Mouse (Mus musculus) midbrain, embryonic 16.5 days (tissue): ENCODE results near the gene Zfp119b. TPM values are rescaled to one million over a fixed set of nuclear protein-coding genes. Genes with fewer than 3 reads are reported as not detected.
"Not testable (repeated sequence)": the region's sequence is repeated elsewhere in the genome, so short reads cannot be mapped to it uniquely, and the experiment has no call there.

Source experiments
- ATAC-seq: fragments of 200-750 bp; cut with Nextera tagmentation; 2 replicates; pipeline ENCODE4 v1.8.0; 2017; ENCODE audit warnings: moderate TSS enrichment
- H3K27ac ChIP-seq: fragments of 300-500 bp; sonication (generic); 2 replicates; pipeline ENCODE4 v1.5.1; 2014; ENCODE audit warnings: mild to moderate bottlenecking, low read length, mixed read lengths
- H3K27me3 ChIP-seq: fragments of 300-500 bp; sonication (generic); 2 replicates; pipeline ENCODE4 v1.6.1; 2014; ENCODE audit warnings: low read depth, low read length, mixed read lengths; ENCODE audit not compliant: control insufficient read depth, insufficient read depth
- H3K36me3 ChIP-seq: fragments of 300-500 bp; sonication (generic); 2 replicates; pipeline ENCODE4 v1.6.1; 2014; ENCODE audit warnings: mild to moderate bottlenecking, low read length, moderate library complexity, mixed read lengths; ENCODE audit not compliant: control insufficient read depth, insufficient read depth
- H3K4me1 ChIP-seq: fragments of 300-500 bp; sonication (generic); 2 replicates; pipeline ENCODE4 v1.6.1; 2014; ENCODE audit warnings: mild to moderate bottlenecking, low read length, mixed read lengths; ENCODE audit not compliant: control insufficient read depth, insufficient read depth
- H3K4me2 ChIP-seq: fragments of 300-500 bp; sonication (generic); 2 replicates; pipeline ENCODE4 v1.6.1; 2014; ENCODE audit warnings: mild to moderate bottlenecking, low read length, mixed read lengths
- H3K4me3 ChIP-seq: fragments of 300-500 bp; sonication (generic); 2 replicates; pipeline ENCODE4 v1.5.1; 2014; ENCODE audit warnings: low read depth, mild to moderate bottlenecking, low read length, moderate library complexity, mixed read lengths
- H3K9ac ChIP-seq: fragments of 300-500 bp; sonication (generic); 2 replicates; pipeline ENCODE4 v1.6.1; 2014; ENCODE audit warnings: low read depth, low read length, mixed read lengths
- H3K9me3 ChIP-seq: fragments of 300-500 bp; sonication (generic); replicated peaks from 2 replicates; pipeline ENCODE4 v1.6.1; 2014; ENCODE audit warnings: mild to moderate bottlenecking, low read length, mixed read lengths; ENCODE audit not compliant: control insufficient read depth, poor library complexity, severe bottlenecking
- whole genome bisulfite sequencing: fragments of 180-500 bp; shearing (Covaris S2); extraction: QIAGEN DNeasy Blood & Tissue Kit; methylation state at CpG from one replicate; pipeline ENCODE4 v1.1.7; 2014; 5-methylcytosine and 5-hydroxymethylcytosine counted together
- polyA plus RNA-seq: library from polyadenylated mRNA; unstranded; fragments of >200 nt; fragmentation: Nextera tagmentation; extraction: Ambion mirVana; gene quantifications from 2 replicates; pipeline ENCODE4 v1.2.1, GENCODE M21; 2015

Gene Zfp119b
- polyA plus RNA-seq, 1 experiment from 2014 or later = 10.1 TPM

GRCm38 (mm10) chr17:55952447-55953027, 3.2 kb upstream of the Zfp119b start, which contains the start of gene Ebi3:
TSS of gene Ebi3 (plus strand) at chr17:55952640.
- 75% methylated on average over 6 of the region's 6 CpGs for WGBS
- H3K27ac ChIP-seq = no peak within 1 kb of the TSS
- H3K27me3 ChIP-seq = no peaks in the 10 kb centered on the region
- no peak within 1 kb of the TSS for H3K4me3 ChIP-seq
- no peak within 1 kb of the TSS for H3K9ac ChIP-seq
- no peaks in the 10 kb centered on the region for H3K36me3 ChIP-seq
- ATAC-seq = no peak
- peaks cover 16% of the 10 kb centered on the region for H3K4me1 ChIP-seq
- no peak within 1 kb of the TSS for H3K4me2 ChIP-seq
- H3K9me3 ChIP-seq = no peaks in the 10 kb centered on the region

GRCm38 (mm10) chr17:55952041-55952440, 2.7 kb upstream of the Zfp119b start:
- Histone ChIP-seq H3K27me3 (no peaks in the 10 kb centered on the region), H3K4me1 (peaks cover 12% of the 10 kb centered on the region), H3K9ac (no peak overlapping the region), H3K36me3 (no peaks in the 10 kb centered on the region), H3K9me3 (no peaks in the 10 kb centered on the region), H3K27ac (no peak overlapping the region), H3K4me3 (no peak overlapping the region), H3K4me2 (no peak overlapping the region)
- ATAC-seq = no peak

- ATAC-seq = no peak
- no peak overlapping the region for H3K4me3 ChIP-seq
- no peaks in the 10 kb centered on the region for H3K9me3 ChIP-seq
- peaks cover 7% of the 10 kb centered on the region for H3K4me1 ChIP-seq
- H3K27me3 ChIP-seq = no peaks in the 10 kb centered on the region
- no peak overlapping the region for H3K27ac ChIP-seq
- WGBS = 76% methylated on average over 9 of the region's 9 CpGs
- H3K9ac ChIP-seq = no peak overlapping the region
- no peaks in the 10 kb centered on the region for H3K36me3 ChIP-seq
- no peak overlapping the region for H3K4me2 ChIP-seq
Observed at GRCm38 (mm10) chr17:55950601-55951000, 1.3 kb upstream of the Zfp119b start.

GRCm38 (mm10) chr17:55948647-55949046, 653 bp downstream of the Zfp119b start:
- Histone ChIP-seq H3K27me3 (no peaks in the 10 kb centered on the region), H3K4me3 (no peak overlapping the region), H3K4me2 (no peak overlapping the region), H3K27ac (no peak overlapping the region), H3K36me3 (no peaks in the 10 kb centered on the region), H3K4me1 (peaks cover 4% of the 10 kb centered on the region; the same call in 1 of the 2 replicates), H3K9ac (no peak overlapping the region), H3K9me3 (no peaks in the 10 kb centered on the region)
- no peak for ATAC-seq
- WGBS = 90% methylated on average over 4 of the region's 4 CpGs

GRCm38 (mm10) chr17:55945696-55946095, 3.6 kb downstream of the Zfp119b start:
- peaks cover 4% of the 10 kb centered on the region; the same call in 1 of the 2 replicates for H3K4me1 ChIP-seq
- H3K9me3 ChIP-seq = no peaks in the 10 kb centered on the region
- H3K4me2 ChIP-seq = peak overlapping the region; percentile 82
- no peaks in the 10 kb centered on the region for H3K27me3 ChIP-seq
- 27% methylated on average over 5 of the region's 5 CpGs for WGBS
- H3K27ac ChIP-seq = peak overlapping the region; percentile 86
- peak overlapping the region; percentile 63 for H3K9ac ChIP-seq
- ATAC-seq = peak; percentile 1; the same call in 1 of the 2 replicates
- peaks cover 4% of the 10 kb centered on the region; the same call in 1 of the 2 replicates for H3K36me3 ChIP-seq
- H3K4me3 ChIP-seq = peak overlapping the region; percentile 48

- WGBS = under 1% methylated on average over 50 of the region's 56 CpGs
- H3K9me3 ChIP-seq, H3K4me1 ChIP-seq: not testable (repeated sequence)
Observed at GRCm38 (mm10) chr17:55944866-55945682, 4.2 kb downstream of the Zfp119b start.

GRCm38 (mm10) chr17:55944387-55944865, 4.9 kb downstream of the Zfp119b start:
- ATAC-seq, H3K36me3 ChIP-seq, H3K27me3 ChIP-seq, H3K9me3 ChIP-seq, H3K4me1 ChIP-seq: not testable (repeated sequence)
- WGBS = 31% methylated on average over 10 of the region's 10 CpGs
- peak overlapping the region; percentile 86 for H3K27ac ChIP-seq
- H3K4me2 ChIP-seq = peak overlapping the region; percentile 82
- peak overlapping the region; percentile 48 for H3K4me3 ChIP-seq
- H3K9ac ChIP-seq = peak overlapping the region; percentile 56; the same call in 1 of the 2 replicates

More at GRCm38 (mm10) chr17:55944866-55945682, 4.2 kb downstream of the Zfp119b start:
- peak; percentile 99 for ATAC-seq
- not testable (repeated sequence) for H3K27me3 ChIP-seq, H3K36me3 ChIP-seq
- peak overlapping the region; percentile 48 for H3K4me3 ChIP-seq
- peak overlapping the region; percentile 63 for H3K9ac ChIP-seq
- peak overlapping the region; percentile 86 for H3K27ac ChIP-seq
- peak overlapping the region; percentile 82 for H3K4me2 ChIP-seq

GRCm38 (mm10) chr17:55933191-55933590, 16.1 kb downstream of the Zfp119b start:
- Histone ChIP-seq H3K4me1 (peaks cover 11% of the 10 kb centered on the region; the same call in 1 of the 2 replicates), H3K4me3 (no peak overlapping the region), H3K27me3 (no peaks in the 10 kb centered on the region), H3K9ac (no peak overlapping the region), H3K27ac (no peak overlapping the region), H3K4me2 (peak overlapping the region; percentile 69; the same call in 1 of the 2 replicates), H3K9me3 (peaks cover 3% of the 10 kb centered on the region), H3K36me3 (0 out of 2 replicates have a peak, but pooled peaks cover 2% of the 10 kb centered on the region)
- ATAC-seq = no peak
- WGBS = 95% methylated on average over 15 of the region's 15 CpGs

- Histone ChIP-seq H3K27me3 (no peaks in the 10 kb centered on the region), H3K27ac (no peak overlapping the region), H3K9ac (peak overlapping the region; percentile 67), H3K36me3 (no peaks in the 10 kb centered on the region), H3K9me3 (no peaks in the 10 kb centered on the region; the same call in 1 of the 2 replicates), H3K4me3 (peak overlapping the region; percentile 45), H3K4me2 (peak overlapping the region; percentile 69), H3K4me1 (peaks cover 11% of the 10 kb centered on the region; the same call in 1 of the 2 replicates)
- no peak for ATAC-seq
- 66% methylated on average over 2 of the region's 2 CpGs for WGBS
Observed at GRCm38 (mm10) chr17:55932635-55933034, 16.7 kb downstream of the Zfp119b start.
